Mouse (Mus musculus): ENCODE data around the gene Cpne9.

Cpne9 gene

DNA sequence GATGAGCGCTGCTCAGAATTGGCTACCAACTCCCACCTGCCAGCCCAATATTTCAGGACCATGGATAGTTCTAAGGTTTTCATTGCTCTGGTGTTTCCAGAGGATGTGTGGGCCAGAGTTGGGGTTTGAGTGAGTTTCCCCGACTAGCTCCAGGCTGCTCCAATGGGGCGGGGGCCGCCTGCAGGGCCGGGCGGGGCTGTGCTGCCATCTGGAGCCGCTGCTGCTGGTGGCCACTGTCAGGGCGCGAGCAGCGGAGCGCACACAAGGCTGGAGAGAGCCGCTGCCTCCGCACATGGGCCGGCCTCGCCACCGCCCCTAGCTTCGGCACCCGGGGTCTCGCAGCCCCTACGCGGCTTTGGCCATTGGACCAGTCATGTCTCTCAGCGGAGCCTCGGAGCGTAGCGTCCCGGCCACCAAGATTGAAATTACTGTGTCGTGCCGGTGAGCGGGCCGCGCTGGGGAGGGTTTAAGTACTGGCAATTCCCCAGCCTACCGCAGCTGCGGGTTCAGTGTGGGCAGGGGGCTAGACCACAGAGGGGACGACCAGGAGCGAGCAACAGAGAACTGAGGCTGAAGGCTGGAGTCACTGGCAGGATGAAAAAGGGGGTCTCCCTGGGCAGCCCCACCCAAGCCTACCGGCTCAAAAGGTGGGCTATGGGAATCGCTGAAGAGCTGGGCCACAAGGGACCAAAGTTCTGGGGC lies at the start of gene Cpne9:
Gene Cpne9 (plus strand): TSS at position 207 of the 702 bp plus-strand sequence.
- DNase-seq (ENCODE audit: low spot score in 2 of 2), result peak in 1 of 2 experiments; percentile 19

DNA sequence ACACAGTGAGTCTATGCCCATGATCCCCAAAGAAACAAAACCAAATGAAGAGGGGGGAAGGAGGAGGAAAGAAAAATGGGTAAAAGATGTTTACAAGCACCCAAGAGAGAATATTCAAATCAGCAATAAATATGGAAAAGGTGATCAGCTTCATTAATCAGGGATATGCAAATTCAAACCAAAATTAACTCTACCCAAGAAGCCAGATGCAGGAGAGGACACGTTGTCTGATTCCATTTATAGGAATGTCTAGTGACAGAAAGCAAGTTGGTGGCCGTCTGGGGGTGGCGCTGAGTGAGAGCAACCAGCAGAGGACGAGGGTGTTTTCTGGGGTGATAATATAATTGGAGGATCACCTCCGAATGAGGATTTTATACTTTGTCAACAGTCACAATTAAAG lies 47.0 kb upstream of the Cpne9 start:
- DNase-seq (ENCODE audit: low spot score in 2 of 2), result no peak

DNA sequence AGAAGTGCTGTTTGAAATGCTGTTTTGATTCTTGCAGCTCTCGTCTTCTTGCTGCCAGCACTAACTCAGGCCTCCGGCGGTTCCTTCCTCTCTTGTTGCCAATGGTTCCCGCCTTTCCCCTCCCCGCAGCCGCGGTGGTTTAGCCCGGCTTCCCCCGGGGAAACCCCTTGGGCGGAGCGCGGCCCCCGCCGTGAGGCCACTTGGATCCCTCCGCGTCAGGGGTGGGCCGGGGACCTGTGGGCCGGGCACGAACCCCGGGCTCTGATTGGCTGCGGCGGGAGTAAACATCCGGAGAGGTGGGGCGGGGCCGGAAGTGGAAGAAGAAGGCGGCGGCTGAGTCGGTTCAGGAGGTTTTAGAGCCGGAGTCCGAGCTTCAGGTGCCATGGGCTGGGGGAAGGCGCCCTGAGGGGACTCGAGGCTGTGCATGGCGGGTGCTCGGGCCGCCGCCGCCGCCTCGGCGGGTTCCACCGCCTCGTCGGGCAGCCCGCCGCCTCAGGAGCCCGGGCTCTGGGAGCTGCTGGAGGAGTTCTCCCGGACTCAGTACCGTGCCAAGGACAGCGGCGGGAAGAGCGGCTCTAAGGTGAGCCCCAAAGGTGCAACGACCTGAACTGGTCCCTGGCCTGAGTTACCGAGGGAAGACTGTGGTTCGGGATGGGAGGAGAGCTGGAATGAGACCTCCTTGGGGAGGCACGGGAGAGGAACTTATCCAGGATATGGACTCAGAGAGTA lies 44.4 kb upstream of the Cpne9 start, which contains the start of gene Mtmr14:
Gene Mtmr14 (plus strand): TSS at position 302 of the 729 bp plus-strand sequence.
- peak; percentile 97 to 99 for DNase-seq (ENCODE audit: low spot score in 2 of 2)

DNA sequence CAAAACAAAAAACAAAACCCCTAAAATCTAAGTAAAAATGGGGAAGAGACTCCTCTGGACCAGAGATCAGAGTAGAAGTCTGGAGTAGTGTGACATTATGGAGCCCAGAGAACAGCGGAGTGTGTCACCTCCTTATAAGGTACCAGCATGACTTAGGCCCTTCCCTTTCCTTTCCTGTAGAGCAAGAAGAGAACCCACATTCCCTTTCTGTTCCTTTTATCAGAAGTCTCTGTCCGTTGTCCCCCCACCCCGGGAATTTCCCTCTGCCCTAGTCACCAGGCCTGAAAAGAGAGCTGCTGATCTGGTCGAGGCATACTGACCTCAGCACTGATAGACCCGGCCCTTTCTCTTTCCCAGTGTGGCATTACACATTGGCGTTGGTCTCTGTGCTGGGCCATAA lies 43.7 kb upstream of the Cpne9 start:
- peak in 1 of 2 experiments; percentile 25 for DNase-seq (ENCODE audit: low spot score in 2 of 2)

DNA sequence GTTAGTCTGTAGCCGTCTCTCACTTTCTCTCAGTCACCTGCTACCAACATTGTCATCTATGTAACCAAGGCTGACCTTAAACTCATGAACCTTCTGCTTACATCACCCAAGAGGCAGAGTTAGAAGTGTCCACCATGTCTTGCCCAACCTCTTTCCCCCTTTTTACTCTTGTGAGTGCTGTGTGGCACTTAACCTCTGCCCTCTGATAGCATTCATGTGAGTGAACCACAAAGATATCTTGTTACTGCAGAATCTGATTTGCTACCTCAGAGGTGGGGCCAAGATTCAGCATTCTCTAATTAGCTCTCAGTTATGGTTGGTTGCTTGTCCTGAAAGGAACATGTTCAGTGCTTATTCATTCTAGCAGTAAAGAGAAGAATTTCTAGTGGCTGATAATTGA lies 39.4 kb upstream of the Cpne9 start:
- DNase-seq (ENCODE audit: low spot score in 2 of 2), result no peak

DNA sequence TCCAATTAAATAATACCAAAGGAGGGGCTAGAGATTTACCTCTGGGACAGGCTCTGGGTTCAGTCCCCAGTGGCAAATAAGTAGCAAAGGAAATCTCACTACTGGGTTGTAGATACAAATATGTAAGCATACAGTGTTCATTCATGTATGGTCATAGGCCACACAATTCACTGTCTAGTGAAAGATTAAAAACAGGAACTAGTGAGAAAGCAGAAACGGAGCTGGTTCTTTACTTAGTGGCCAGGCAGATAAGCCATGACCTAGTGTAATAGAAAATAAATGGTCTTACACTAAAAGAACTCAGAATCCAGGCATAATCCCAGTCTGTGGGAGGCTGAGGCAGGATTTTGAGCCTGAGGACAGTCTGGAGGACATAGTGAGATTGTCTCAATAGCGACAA lies 36.5 kb upstream of the Cpne9 start:
- no peak for DNase-seq (ENCODE audit: low spot score in 2 of 2)

DNA sequence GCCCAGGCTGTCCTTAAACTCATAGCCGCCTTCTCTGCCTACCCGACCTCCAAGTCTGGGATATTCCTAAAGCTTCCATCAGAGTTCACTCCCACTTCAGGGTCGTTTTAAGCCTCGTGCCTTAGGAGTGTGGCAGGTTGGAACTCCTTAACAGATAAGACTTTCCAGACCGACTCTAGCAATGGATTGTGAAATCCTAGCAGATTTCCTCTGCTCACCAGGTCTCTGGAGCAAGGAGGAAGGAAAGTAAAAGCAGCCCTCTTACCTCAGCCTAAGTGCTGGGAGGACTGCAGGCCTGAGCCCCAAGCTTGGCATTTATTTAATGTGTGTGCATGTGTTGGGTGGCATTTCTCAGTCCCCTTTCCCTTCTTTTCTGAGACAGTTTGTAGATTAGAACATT lies 31.3 kb upstream of the Cpne9 start:
- no peak for DNase-seq (ENCODE audit: low spot score in 2 of 2)

DNA sequence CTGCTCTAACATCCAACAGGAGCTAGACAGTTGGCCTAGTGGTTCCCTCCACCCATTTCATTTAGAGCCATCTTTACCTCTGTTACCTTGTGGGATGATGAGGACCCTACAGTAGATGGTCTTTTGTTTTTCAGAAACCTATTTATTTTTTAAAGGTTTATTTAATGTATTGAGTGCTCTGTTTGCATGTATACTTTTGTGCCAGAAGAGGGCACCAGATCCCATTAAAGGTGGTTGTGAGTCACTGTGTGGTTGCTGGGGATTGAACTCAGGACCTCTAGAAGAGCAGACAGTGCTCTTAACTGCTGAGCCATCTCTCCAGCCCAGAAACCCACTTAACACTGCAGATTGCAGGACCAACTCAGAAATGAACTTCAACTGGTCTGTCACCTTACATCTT lies 30.2 kb upstream of the Cpne9 start:
- no peak for DNase-seq (ENCODE audit: low spot score in 2 of 2)

DNA sequence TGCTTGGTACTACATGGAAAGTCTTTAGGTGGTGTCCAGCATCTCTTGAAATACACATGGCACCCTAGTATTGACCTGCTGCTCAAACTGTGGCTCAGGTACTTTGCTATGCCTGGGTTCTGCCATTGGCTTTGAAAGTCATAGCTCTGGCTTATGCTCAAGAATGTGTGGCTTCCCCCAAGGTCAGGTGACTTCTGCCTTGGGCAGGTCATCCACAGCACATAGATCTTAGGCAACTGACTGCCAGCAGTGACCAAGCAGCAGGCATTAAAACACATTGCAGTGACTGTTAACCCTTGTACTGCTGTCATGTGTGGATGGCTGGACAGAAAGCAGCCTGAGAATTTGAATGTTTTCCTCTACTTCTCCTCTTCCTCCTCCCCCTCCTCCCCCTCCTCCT lies 27.2 kb upstream of the Cpne9 start:
- DNase-seq (ENCODE audit: low spot score in 2 of 2), result no peak

DNA sequence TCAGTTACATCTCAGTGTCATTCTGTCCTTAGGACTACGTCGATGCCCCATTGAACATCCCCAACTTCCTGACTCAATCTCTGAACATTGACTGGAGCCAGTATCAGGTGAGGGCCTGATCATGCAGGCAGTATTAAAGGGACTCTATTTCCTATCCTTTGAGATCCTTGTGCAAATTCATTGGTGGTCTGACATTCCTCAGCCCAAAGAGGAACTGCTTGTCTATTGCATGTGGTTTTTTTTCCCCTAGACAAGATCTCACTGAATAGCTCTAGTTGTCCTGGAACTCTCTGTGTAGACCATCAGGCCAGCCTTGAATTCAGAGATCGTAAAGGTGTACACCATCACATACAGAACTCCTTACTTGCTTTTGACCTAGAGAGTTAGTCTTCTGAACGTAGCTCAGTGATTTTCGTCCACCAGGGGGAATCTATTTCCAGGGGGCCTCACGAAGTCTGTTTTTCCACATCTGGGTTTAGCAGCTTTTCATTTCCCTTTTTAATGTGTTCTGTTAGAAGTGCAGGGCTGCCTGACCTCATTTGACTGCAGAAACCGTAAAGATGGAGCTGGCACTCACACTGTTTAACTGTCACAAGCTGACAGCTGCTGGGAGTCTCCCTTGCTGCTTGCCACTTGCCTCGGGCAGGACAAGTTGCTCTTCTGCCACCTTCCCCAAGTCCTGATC lies 20.8 kb upstream of the Cpne9 start:
- DNase-seq (ENCODE audit: low spot score in 2 of 2), result no peak

DNA sequence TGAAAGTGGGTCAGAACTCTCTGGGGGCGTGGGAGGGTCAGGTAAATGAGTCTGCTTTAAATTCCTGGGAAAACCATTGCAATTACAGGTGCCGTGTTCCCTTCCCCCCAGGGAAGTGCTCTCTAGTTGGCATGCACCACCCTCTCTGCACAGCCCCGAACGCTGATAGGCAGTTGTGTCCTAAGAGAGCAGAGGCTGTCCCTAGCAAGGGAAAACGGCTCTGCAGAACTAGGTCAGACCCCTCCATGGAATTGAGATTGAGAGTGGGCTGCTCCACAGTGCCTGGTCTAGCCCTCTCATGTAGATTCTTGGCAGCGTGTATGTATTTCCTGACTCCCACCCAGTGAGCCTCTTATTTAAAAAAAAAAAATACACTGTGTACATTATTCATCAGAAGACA lies 18.6 kb upstream of the Cpne9 start:
- DNase-seq (ENCODE audit: low spot score in 2 of 2), result no peak

DNA sequence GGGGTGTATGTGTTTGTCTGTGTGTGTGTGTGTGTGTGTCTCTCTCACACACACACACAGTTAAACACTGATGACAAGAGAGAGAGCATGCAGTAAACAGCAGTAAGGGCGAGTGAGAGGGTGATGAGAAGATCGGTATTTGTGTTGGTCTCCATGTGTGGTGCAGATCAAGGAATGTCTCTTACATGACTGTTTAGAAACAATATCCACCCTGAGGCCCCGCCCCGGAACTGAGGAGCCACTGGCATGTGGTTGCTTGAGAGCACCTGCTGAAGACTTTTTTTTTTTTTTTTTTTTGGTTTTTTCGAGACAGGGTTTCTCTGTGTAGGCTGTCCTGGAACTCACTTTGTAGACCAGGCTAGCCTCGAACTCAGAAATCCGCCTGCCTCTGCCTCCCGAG lies 17.7 kb upstream of the Cpne9 start:
- no peak for DNase-seq (ENCODE audit: low spot score in 2 of 2)

DNA sequence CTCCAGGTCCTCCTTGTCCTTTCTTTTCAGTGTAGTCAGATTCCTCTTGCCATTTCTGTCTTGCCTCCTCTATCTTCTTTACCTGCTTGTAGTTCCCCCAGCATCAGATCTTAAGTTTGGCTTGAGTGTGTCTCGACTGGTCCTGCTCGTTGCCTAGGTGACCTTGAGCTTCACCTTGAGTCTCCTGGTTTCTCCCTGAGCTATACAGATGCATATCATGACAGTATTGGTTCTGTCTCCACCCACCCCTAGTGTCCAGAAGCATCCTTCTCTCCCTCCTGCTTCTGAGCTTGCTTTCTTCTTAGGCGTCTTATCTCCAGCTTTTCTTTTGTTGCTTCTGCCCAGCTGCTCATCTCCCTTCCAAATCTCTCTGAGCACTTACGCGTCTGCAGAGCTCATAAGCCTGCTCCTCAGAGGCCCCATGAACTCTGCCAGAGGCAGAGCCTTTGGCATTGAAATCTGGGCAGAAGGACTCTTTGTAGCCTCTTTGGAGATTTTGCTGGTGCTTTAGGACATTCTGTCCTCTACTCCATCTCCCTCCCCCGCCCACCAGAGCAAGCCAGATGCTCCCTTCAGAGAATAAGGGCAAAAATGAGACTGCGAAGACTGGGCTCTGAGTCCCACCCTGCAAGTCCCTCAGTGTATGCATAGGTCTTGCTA lies 15.0 kb upstream of the Cpne9 start:
- no peak for DNase-seq (ENCODE audit: low spot score in 2 of 2)

DNA sequence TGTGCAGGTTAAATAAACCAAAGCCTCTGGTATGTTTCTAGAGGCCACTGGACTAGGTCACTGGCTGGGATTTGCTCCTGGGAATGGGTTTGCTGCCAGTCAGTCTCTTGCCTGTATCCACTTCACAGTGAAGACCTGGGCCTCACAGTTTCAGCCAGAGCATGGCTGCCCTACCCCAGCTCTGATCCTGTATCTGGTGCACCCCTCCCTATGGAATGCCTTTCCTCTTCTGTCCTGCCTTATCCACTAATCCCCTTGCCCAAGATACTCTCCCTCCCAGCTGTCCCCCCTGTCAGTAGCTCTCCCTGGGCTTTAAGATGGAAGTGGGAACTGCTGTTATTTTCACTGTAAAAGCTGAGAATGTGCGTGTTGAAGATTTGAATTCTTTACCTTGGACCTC lies 14.1 kb upstream of the Cpne9 start:
- DNase-seq (ENCODE audit: low spot score in 2 of 2), result no peak

DNA sequence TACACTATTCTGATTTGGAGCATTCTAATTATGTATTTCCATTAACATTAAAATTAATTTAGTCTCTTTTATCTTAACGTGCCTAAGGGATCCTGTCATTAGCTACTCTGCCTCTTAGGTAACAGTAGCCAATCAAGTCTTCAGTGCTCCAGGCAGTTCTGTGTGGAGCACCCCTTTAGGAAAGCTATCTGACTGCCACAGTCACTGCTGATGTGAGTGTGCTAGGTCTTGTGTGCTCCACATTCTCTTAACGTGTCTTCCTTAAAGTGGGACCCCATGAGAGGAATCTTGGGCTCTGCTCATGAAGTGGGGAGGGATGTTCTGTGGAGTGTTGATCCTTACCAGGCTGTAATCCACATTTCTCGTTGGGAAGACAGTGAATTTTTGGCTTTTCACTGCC lies 9.7 kb upstream of the Cpne9 start:
- no peak for DNase-seq (ENCODE audit: low spot score in 2 of 2)

DNA sequence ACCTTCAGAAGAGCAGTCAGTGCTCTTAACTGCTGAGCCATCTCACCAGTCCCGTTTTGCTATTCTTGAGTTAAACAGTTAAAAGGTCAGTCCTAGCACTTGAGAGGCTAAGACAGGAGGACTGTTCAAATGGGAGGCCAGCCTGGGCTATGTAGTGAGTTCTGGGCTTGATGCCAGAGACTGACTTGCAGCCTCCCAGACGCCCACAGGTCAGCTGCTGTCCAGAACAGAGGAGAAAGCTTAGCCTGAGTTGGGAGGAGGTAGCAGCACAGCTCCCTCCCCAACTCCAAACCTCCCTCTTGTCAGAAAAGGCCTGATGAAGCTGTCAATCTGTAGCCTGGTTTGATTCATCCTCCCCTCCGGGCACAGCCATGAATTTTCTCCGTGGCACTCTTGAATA lies 5.3 kb upstream of the Cpne9 start:
- DNase-seq (ENCODE audit: low spot score in 2 of 2), result no peak

DNA sequence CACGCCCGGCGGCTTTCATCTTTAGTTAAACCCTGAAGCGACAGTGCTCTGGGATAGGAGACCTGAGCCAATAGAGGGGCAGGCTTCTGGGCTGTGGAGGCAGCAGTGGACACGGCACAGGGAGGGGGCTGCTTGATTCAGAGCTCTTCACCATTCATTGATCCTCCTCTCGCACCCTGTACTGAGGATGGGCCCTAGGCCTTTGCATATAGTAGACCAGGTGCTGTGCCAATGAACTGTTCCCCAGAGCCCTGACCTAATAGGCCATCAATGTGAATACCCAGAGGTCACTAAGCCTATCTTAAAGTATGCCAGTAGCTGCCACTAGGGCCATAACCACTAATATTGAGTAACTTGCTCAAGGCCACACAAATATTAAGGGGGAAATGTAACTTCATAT lies 431 bp upstream of the Cpne9 start:
- DNase-seq (ENCODE audit: low spot score in 2 of 2), result no peak

DNA sequence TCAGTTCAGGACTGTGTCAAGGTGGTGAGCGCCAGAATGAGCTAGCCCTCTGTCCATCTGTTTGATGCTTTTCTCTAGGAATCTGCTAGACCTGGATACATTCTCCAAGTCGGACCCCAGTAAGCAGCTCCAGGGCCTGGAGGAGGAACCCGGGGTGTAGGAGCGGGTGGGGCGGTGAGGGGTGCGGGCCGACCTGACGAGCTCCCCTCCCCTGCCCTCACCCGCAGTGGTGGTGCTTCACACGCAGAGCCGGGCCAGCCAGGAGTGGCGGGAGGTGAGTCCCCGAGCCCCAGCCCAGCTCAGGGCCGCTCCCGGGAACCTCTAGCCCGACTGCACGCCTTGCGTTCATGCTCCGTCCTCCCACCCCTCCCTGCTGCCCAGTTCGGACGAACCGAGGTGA lies 862 bp downstream of the Cpne9 start:
- no peak for DNase-seq (ENCODE audit: low spot score in 2 of 2)

DNA sequence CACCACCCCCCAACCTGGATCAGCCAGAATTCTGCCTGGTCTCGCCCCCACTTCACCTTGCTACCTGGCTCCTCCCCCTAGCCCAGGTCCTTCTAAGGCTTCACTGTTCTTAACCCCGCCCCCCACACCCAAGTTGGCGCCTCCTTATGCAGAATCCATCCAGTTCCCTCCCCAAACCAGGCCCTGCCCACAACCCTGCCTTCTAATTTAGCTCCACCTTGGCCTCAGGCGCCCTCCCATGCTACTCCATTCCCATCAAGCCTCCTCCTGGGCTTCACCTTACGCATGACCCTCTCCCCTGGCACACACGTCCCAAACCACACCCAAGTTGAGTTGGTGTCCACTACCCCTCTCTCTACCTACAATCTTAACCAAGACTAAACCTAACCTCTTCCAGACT lies 1.4 kb downstream of the Cpne9 start:
- DNase-seq (ENCODE audit: low spot score in 2 of 2), result no peak

DNA sequence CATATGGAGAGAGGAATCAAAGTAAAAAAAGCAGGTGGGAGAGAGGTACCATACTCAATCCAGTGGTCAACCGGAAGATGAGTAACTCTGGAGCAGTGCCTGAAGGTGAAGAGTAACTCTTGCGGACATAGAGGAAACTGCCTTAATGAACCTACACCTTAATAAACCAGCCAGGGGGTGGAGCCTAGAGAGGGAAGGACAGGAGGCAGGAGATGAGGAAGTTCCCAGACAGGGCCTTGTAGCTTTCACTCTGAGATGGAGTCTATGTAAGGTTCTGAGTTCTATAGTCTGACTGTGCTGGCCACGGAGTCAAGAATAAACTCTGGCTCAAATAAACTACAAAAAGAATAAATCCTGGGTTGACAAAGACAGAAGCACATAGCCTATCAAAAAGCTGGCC lies 2.8 kb downstream of the Cpne9 start:
- no peak for DNase-seq (ENCODE audit: low spot score in 2 of 2)

DNA sequence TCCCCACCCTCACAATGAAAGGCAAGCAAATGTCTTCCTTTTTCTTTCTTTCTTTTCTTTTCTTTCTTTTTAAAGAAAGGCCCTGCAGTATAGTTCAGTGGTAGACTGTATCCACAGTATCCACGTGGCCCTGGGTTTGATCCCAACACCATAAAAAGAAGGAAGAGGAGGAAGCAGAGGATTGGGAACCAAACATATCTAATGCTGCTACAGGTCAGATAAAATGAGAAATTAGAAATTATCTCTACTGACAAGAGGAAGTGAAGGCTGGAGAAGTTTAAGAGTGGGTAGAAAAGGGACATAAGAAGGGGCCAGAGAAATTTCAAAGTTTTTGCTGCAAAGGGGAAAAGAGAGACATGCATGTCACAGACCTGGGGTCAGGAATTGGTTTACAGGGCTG lies 4.2 kb downstream of the Cpne9 start:
- DNase-seq (ENCODE audit: low spot score in 2 of 2), result no peak

DNA sequence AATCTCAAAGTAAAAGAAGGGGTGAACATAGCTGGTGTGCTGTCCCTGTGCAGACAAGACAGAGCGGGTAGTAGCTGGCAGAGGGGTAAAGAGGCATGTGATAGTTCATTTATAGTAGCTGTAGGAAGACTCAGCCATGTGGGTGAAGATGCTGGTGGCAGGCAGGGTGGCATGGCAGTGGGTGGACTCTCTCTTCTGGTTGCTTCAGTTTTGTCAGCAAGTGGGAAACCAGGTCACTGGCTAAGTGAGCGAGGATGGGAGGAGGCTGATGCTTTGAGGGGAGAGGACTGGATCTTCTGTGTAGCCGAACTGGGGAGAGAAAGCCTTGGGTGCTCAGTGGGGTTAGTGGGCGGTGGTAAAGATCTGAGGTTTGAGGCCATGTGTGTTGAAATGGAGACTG lies 5.1 kb downstream of the Cpne9 start:
- no peak for DNase-seq (ENCODE audit: low spot score in 2 of 2)

All from spleen, postnatal 10 days (tissue).